Mouse (Mus musculus) T-helper 2 cell (primary cell): Measurements from ENCODE around the gene Spns2.

Experiments used
- in situ Hi-C: fragments of 300-600 bp; cut with MboI, MseI; formaldehyde crosslinking; loops from one replicate; pipeline ENCODE4 v1.15.1; 2025; ENCODE audit warnings: high pct_unique_total_duplicates

The Spns2 gene

GRCm38 (mm10) chr11:72489881-72490301, at the start of gene Spns2:
Gene Spns2 (minus strand): TSS chr11:72489904.
- in situ Hi-C loops, result no loop called here

- in situ Hi-C loops, result no loop called here
Observed at GRCm38 (mm10) chr11:72538811-72539210, 49.1 kb upstream of the Spns2 start.

GRCm38 (mm10) chr11:72538037-72538755, 48.5 kb upstream of the Spns2 start:
- in situ Hi-C loops, result no loop called here

GRCm38 (mm10) chr11:72537503-72537902, 47.8 kb upstream of the Spns2 start:
- in situ Hi-C loops, result no loop called here

GRCm38 (mm10) chr11:72535519-72535918, 45.8 kb upstream of the Spns2 start:
- in situ Hi-C loops, result no loop called here

GRCm38 (mm10) chr11:72532890-72533289, 43.2 kb upstream of the Spns2 start:
- in situ Hi-C loops, result no loop called here

- in situ Hi-C loops, result no loop called here
Observed at GRCm38 (mm10) chr11:72531632-72532031, 41.9 kb upstream of the Spns2 start.

GRCm38 (mm10) chr11:72531144-72531543, 41.4 kb upstream of the Spns2 start:
- in situ Hi-C loops, result no loop called here

- in situ Hi-C loops, result no loop called here
Observed at GRCm38 (mm10) chr11:72526190-72526589, 36.5 kb upstream of the Spns2 start.

GRCm38 (mm10) chr11:72523711-72524110, 34.0 kb upstream of the Spns2 start:
- in situ Hi-C loops, result no loop called here

- in situ Hi-C loops, result no loop called here
Observed at GRCm38 (mm10) chr11:72522616-72523041, 32.9 kb upstream of the Spns2 start.

GRCm38 (mm10) chr11:72521598-72522541, 32.2 kb upstream of the Spns2 start:
- in situ Hi-C loops, result no loop called here

- in situ Hi-C loops, result no loop called here
Observed at GRCm38 (mm10) chr11:72519895-72520294, 30.2 kb upstream of the Spns2 start.

GRCm38 (mm10) chr11:72519189-72519588, 29.5 kb upstream of the Spns2 start:
- in situ Hi-C loops, result no loop called here

- in situ Hi-C loops, result no loop called here
Observed at GRCm38 (mm10) chr11:72518449-72518848, 28.7 kb upstream of the Spns2 start.

GRCm38 (mm10) chr11:72514967-72515366, 25.3 kb upstream of the Spns2 start:
- in situ Hi-C loops, result no loop called here

- in situ Hi-C loops, result no loop called here
Observed at GRCm38 (mm10) chr11:72508651-72509050, 18.9 kb upstream of the Spns2 start.

- in situ Hi-C loops, result no loop called here
Observed at GRCm38 (mm10) chr11:72507651-72508050, 17.9 kb upstream of the Spns2 start.

- in situ Hi-C loops, result no loop called here
Observed at GRCm38 (mm10) chr11:72504016-72504797, 14.5 kb upstream of the Spns2 start.

- in situ Hi-C loops, result no loop called here
Observed at GRCm38 (mm10) chr11:72503501-72503921, 13.8 kb upstream of the Spns2 start.

- in situ Hi-C loops, result no loop called here
Observed at GRCm38 (mm10) chr11:72502236-72502635, 12.5 kb upstream of the Spns2 start.
